Mouse (Mus musculus) E14TG2a.4 (cell line): Measurements from ENCODE around the gene Cdhr1.

Experiments used
- CTCF ChIP-seq: conservative IDR thresholded peaks from 2 replicates; pipeline ENCODE4 v1.5.1; 2014; ENCODE audit warnings: low read length
- NANOG ChIP-seq: IDR thresholded peaks from 2 replicates; pipeline ENCODE4 v1.6.1; 2014; ENCODE audit warnings: borderline replicate concordance, low read length, mixed read lengths
- POU5F1 ChIP-seq: IDR thresholded peaks from 2 replicates; pipeline ENCODE4 v1.6.1; 2014; ENCODE audit warnings: low read length, borderline replicate concordance

- TF ChIP-seq CTCF (no peak), POU5F1 (no peak), NANOG (no peak)
Observed at GRCm38 (mm10) chr14:37112931-37113330, 14.8 kb upstream of the Cdhr1 start.
